Mouse (Mus musculus) megakaryocyte, embryonic 14.5 days (primary cell): ENCODE data around the gene S100z.

Experiments
- FLI1 ChIP-seq: IDR thresholded peaks from 2 replicates; pipeline ENCODE4 v1.6.1; 2012; ENCODE audit warnings: low read length, inconsistent platforms, mixed read lengths
- GATA1 ChIP-seq: IDR thresholded peaks from 3 replicates; pipeline ENCODE4 v1.6.1; 2012; ENCODE audit warnings: mixed read lengths, low read length, inconsistent platforms, borderline replicate concordance

- TF ChIP-seq GATA1, result no peak
- TF ChIP-seq FLI1, result no peak
These were observed 12.8 kb upstream of the S100z start for GRCm38 (mm10) chr13:95491327-95491726.
